8 mouse cellular contexts compared by ENCODE assay signal in genomic region chr1:135794216-135795134, GRCm38 (mm10). TPM values are rescaled to one million over a fixed set of nuclear protein-coding genes. Genes with fewer than 3 reads are reported as not detected.
DNase-seq lines count a peak whose midpoint lies in the region; ATAC-seq and TF ChIP-seq lines count a peak whose summit lies in the region.

No protein-coding gene starts in this region.

- H3K9ac ChIP-seq in embryonic facial prominence, embryonic 12.5 days: no peak overlapping the region
- no peak overlapping the region for H3K9ac ChIP-seq in midbrain, embryonic 13.5 days (replicated peaks)

- peak; percentile 51 for DNase-seq in embryo, embryonic 10 days (ENCODE audit: low spot score)
- no peak for DNase-seq in embryo, embryonic 11 days
- DNase-seq in limb, embryonic 10.5 days (ENCODE audit: low spot score): no peak
- DNase-seq in right cerebral cortex, adult 2 months (ENCODE audit: low spot score in 2 of 2): no peak
- no peak for DNase-seq in layer of hippocampus, adult 2 months (ENCODE audit: low spot score in 2 of 2)

- no peaks in the 10 kb centered on the region for H3K36me3 ChIP-seq in embryonic facial prominence, embryonic 12.5 days
- no peaks in the 10 kb centered on the region for H3K36me3 ChIP-seq in limb, embryonic 10.5 days
- no peaks in the 10 kb centered on the region for H3K36me3 ChIP-seq in midbrain, embryonic 13.5 days

- TF ChIP-seq CTCF in layer of hippocampus, adult 2 months (conservative IDR thresholded peaks at IDR 0.05): no peak

- H3K4me2 ChIP-seq in embryonic facial prominence, embryonic 12.5 days (replicated peaks): peak overlapping the region; percentile 43
- peak overlapping the region; percentile 47 for H3K4me2 ChIP-seq in midbrain, embryonic 13.5 days (replicated peaks)

- 35% methylated on average over 20 of the region's 20 CpGs for WGBS in embryonic facial prominence, embryonic 12.5 days
- 37% methylated on average over 20 of the region's 20 CpGs for WGBS in limb, embryonic 10.5 days
- 25% methylated on average over 20 of the region's 20 CpGs for WGBS in midbrain, embryonic 13.5 days

- H3K4me1 ChIP-seq in embryonic facial prominence, embryonic 12.5 days: peaks cover 24% of the 10 kb centered on the region
- peaks cover 39% of the 10 kb centered on the region for H3K4me1 ChIP-seq in limb, embryonic 10.5 days
- peaks cover 21% of the 10 kb centered on the region for H3K4me1 ChIP-seq in midbrain, embryonic 13.5 days (replicated peaks)

- peak overlapping the region; percentile 42; the same call in 1 of the 2 replicates for H3K27ac ChIP-seq in embryonic facial prominence, embryonic 12.5 days
- peak overlapping the region; percentile 40 for H3K27ac ChIP-seq in limb, embryonic 10.5 days
- no peak overlapping the region for H3K27ac ChIP-seq in midbrain, embryonic 13.5 days
- H3K27ac ChIP-seq in layer of hippocampus, adult 2 months: no peak overlapping the region

- peak; percentile 61; the same call in 1 of the 2 replicates for ATAC-seq in embryonic facial prominence, embryonic 12.5 days (ENCODE audit: insufficient number of reproducible peaks, insufficient read depth, low FRiP score, low TSS enrichment)
- peak; percentile 72 for ATAC-seq in midbrain, embryonic 13.5 days
- no peak for ATAC-seq in CD4-positive, CD25-positive, alpha-beta regulatory T cell, adult 4 months

- H3K27me3 ChIP-seq in embryonic facial prominence, embryonic 12.5 days: 0 out of 2 replicates have a peak, but pooled peaks cover 11% of the 10 kb centered on the region
- H3K27me3 ChIP-seq in limb, embryonic 10.5 days (ENCODE audit: low read depth, poor library complexity, severe bottlenecking): peaks cover 36% of the 10 kb centered on the region
- peaks cover 22% of the 10 kb centered on the region; the same call in 1 of the 2 replicates for H3K27me3 ChIP-seq in midbrain, embryonic 13.5 days

- H3K9me3 ChIP-seq in embryonic facial prominence, embryonic 12.5 days: no peaks in the 10 kb centered on the region
- no peaks in the 10 kb centered on the region for H3K9me3 ChIP-seq in limb, embryonic 10.5 days (replicated peaks)
- no peaks in the 10 kb centered on the region for H3K9me3 ChIP-seq in midbrain, embryonic 13.5 days

- 0 out of 2 replicates have a peak overlapping the region, but pooled peaks have one; percentile 22 for H3K4me3 ChIP-seq in embryonic facial prominence, embryonic 12.5 days
- peak overlapping the region; percentile 39 for H3K4me3 ChIP-seq in limb, embryonic 10.5 days
- peak overlapping the region; percentile 11; the same call in 1 of the 2 replicates for H3K4me3 ChIP-seq in midbrain, embryonic 13.5 days (replicated peaks)
- H3K4me3 ChIP-seq in layer of hippocampus, adult 2 months: no peak overlapping the region; the same call in 1 of the 2 replicates

RNA-seq across cellular contexts. Expression of gene Tnni1, which starts 15.2 kb away (rescaled TPM):
- polyA plus RNA-seq in embryonic facial prominence, embryonic 12.5 days (2016; fragmentation: Nextera tagmentation; extraction: Ambion mirVana): 48.6 and 66.8 TPM in 2 replicates
- polyA plus RNA-seq in limb, embryonic 10.5 days (2016; fragmentation: Nextera tagmentation; extraction: Ambion mirVana): 8.3 and 12.7 TPM in 2 replicates
- 0.20 and 0.34 TPM in 2 replicates for polyA plus RNA-seq in midbrain, embryonic 13.5 days (2015; fragmentation: Nextera tagmentation; extraction: Ambion mirVana)
- polyA plus RNA-seq in CD4-positive, CD25-positive, alpha-beta regulatory T cell, adult 4 months (2017; shearing (Covaris generic)): not detected
- total RNA-seq in layer of hippocampus, adult 2 months (2021): 1 to 10 TPM; 2.9 to 3.2 TPM

RNA-seq across cellular contexts. Expression of gene Lad1, which starts 23.9 kb away (rescaled TPM):
- polyA plus RNA-seq in embryonic facial prominence, embryonic 12.5 days (2016; fragmentation: Nextera tagmentation; extraction: Ambion mirVana): 6.6 TPM in 2 replicates
- polyA plus RNA-seq in limb, embryonic 10.5 days (2016; fragmentation: Nextera tagmentation; extraction: Ambion mirVana): 5.1 and 6.0 TPM in 2 replicates
- polyA plus RNA-seq in midbrain, embryonic 13.5 days (2015; fragmentation: Nextera tagmentation; extraction: Ambion mirVana): 0.36 and 0.37 TPM in 2 replicates
- 10 to 100 TPM in 1 of 2 experiments, 1 to 10 TPM in 1; 9.2 to 13.6 TPM for polyA plus RNA-seq in CD4-positive, CD25-positive, alpha-beta regulatory T cell, adult 4 months (2017; shearing (Covaris generic))
- 1 to 10 TPM in 1 of 2 experiments, under 1 TPM in 1; 0.97 to 1.3 TPM for total RNA-seq in layer of hippocampus, adult 2 months (2021)

RNA-seq across cellular contexts. Expression of gene Phlda3, which starts 28.6 kb away (rescaled TPM):
- 52.8 and 55.0 TPM in 2 replicates for polyA plus RNA-seq in embryonic facial prominence, embryonic 12.5 days (2016; fragmentation: Nextera tagmentation; extraction: Ambion mirVana)
- polyA plus RNA-seq in limb, embryonic 10.5 days (2016; fragmentation: Nextera tagmentation; extraction: Ambion mirVana): 30.2 and 33.0 TPM in 2 replicates
- polyA plus RNA-seq in midbrain, embryonic 13.5 days (2015; fragmentation: Nextera tagmentation; extraction: Ambion mirVana): 12.5 and 14.8 TPM in 2 replicates
- under 1 TPM; 0.58 to 0.98 TPM for polyA plus RNA-seq in CD4-positive, CD25-positive, alpha-beta regulatory T cell, adult 4 months (2017; shearing (Covaris generic))
- total RNA-seq in layer of hippocampus, adult 2 months (2021): 10 to 100 TPM; 11.8 to 12.1 TPM

RNA-seq across cellular contexts. Expression of gene Tnnt2, which starts 41.7 kb away (rescaled TPM):
- 23.0 and 27.7 TPM in 2 replicates for polyA plus RNA-seq in embryonic facial prominence, embryonic 12.5 days (2016; fragmentation: Nextera tagmentation; extraction: Ambion mirVana)
- polyA plus RNA-seq in limb, embryonic 10.5 days (2016; fragmentation: Nextera tagmentation; extraction: Ambion mirVana): 2.1 and 4.0 TPM in 2 replicates
- 0.26 and 0.55 TPM in 2 replicates for polyA plus RNA-seq in midbrain, embryonic 13.5 days (2015; fragmentation: Nextera tagmentation; extraction: Ambion mirVana)
- polyA plus RNA-seq in CD4-positive, CD25-positive, alpha-beta regulatory T cell, adult 4 months (2017; shearing (Covaris generic)): 1 to 10 TPM in 1 of 2 experiments, under 1 TPM in 1; 0.83 to 1.4 TPM
- 1 to 10 TPM; 1.4 to 1.6 TPM for total RNA-seq in layer of hippocampus, adult 2 months (2021)

Comparison
In these comparisons a context has a peak if more than half of its experiments do, and no peak if none do; other contexts are left out.
1. H3K27ac ChIP-seq: peak in embryonic facial prominence, embryonic 12.5 days (single experiment) and limb, embryonic 10.5 days (single experiment); none in midbrain, embryonic 13.5 days (single experiment) and layer of hippocampus, adult 2 months (single experiment).